Mouse (Mus musculus) 416B (cell line): ENCODE measurements around the gene Utf1.

Source experiments
- DNase-seq: peaks from one replicate; pipeline ENCODE4 v3.0.0; 2011; ENCODE audit warnings: low read depth

The Utf1 gene

GRCm38 (mm10) chr7:139972923-139973331, 29.3 kb downstream of the Utf1 start:
- DNase-seq = peak; percentile 96

- peak; percentile 98 for DNase-seq
These were observed 30.7 kb downstream of the Utf1 start for GRCm38 (mm10) chr7:139974307-139974706.

DNA sequence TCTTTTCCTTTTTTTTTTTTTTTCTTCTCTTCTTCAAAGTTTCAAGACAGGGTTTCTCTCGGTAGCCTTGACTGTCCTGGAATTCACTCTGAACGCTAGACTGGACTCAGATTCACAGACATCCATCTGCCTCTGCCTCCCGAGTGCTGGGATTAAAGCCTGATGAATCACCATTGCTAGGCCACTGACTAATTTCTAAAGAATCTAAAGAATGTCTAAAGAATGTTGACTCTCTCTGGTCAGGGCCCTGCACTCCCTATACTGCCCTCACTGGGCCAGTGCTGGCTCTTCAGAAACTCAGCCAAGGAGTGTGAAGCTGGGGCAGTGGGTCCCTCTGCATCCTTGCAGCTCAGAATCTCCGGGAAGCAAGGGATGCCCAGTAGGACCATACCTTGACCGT, 31.9 kb downstream of the Utf1 start:
- peak; percentile 34 for DNase-seq

- no peak for DNase-seq
These were observed 34.8 kb downstream of the Utf1 start, which contains the start of gene 6430531B16Rik for GRCm38 (mm10) chr7:139978278-139978892. TSS of gene 6430531B16Rik (minus strand) at chr7:139978755.

- DNase-seq = no peak
These were observed 35.6 kb downstream of the Utf1 start for GRCm38 (mm10) chr7:139979011-139979719.

DNA sequence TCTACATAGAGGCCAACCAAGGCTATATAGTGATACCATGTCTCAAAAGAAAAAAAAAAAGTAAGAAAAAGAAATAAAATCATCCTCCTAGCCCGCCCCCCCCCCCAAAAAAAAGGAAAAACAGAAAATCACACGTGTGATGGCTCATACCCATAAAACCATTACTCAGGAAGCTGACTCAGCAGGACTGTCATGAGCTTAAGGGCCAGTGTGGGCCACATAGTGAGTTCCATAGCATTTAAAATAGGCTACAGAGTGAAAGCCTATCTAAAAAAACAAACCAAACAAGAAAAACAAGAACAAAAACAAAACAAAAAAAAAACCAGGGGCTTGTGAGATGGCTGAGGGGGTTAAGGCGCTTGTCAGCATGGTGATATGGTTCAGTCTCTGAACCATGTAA, 37.2 kb downstream of the Utf1 start:
- DNase-seq = peak; percentile 82

DNA sequence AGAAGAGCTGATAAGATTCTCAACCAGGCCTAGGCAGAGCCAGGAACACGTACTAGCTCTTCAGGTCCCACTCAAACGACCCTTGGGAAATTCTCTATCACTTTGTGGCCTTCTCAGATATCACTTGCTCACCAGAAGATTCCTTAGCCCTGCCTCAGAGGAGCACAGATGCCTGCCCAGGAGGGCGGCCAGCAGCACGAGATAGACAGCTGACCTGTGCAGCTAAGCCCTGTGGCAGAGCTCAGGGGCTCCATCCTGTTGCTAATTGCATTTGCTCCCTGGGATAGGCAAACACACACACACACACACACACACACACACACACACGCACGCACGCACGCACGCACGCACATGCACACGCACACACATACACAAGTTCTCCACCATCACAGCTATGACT, 38.5 kb downstream of the Utf1 start:
- DNase-seq = no peak

- DNase-seq = peak; percentile 90
These were observed 40.9 kb downstream of the Utf1 start for GRCm38 (mm10) chr7:139984505-139984904.

GRCm38 (mm10) chr7:139988272-139988671, 44.7 kb downstream of the Utf1 start:
- no peak for DNase-seq

GRCm38 (mm10) chr7:139990864-139991394, 47.3 kb downstream of the Utf1 start:
- DNase-seq = no peak

- DNase-seq = peak; percentile 94
These were observed 48.8 kb downstream of the Utf1 start, which contains the start of gene Adam8 for GRCm38 (mm10) chr7:139992406-139992805. TSS of gene Adam8 (minus strand) at chr7:139992562.

DNA sequence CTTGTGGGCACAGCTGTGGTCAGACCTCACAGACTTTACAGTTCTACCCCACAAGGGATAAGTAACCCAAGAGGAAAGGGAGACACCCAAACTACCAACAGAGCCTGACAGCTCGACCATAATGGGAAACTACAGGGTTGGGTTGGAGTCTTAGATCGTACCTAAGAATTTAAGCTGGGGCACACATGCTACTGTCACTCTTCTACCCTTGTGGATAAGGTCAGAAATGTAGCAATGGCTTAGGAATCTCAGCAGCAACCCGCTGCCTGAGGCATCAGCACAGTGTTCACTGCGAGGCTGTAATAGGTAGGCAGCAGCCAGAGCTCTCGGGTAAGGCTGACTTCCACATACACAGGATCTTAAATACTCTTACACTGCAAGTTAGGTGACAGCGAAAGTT, 49.9 kb downstream of the Utf1 start:
- no peak for DNase-seq

DNA sequence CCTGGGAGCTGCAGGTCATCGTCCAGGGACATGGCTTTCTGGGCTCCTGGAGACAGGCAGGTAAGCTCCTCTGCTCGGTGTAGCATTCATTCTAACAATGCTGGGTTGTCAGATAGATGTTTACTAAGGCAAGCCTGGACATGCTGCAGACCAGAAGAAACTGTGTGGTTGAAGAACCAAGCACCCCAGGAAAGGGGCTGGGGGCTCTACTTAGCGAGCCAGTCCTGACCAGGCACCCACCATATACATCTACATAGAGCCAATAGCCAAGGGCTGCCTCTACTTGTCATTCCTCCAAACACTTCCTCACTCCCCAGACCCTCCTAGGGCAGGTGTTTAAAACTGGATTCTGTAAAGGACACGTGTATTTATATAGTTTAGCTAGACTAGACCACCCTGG, 50.6 kb downstream of the Utf1 start:
- no peak for DNase-seq

- peak; percentile 91 for DNase-seq
These were observed 51.1 kb downstream of the Utf1 start for GRCm38 (mm10) chr7:139994676-139995075.
